8 mouse cellular contexts compared by ENCODE assay signal in genomic region chr17:83969407-83969826, GRCm38 (mm10).
DNase-seq lines count a peak whose midpoint lies in the region; ATAC-seq and TF ChIP-seq lines count a peak whose summit lies in the region.

No protein-coding gene starts in this region.

- H3K27ac ChIP-seq in hindbrain, embryonic 11.5 days (ENCODE audit: low read depth, low read length), result 0 out of 2 replicates have a peak overlapping the region, but pooled peaks have one; percentile 27
- H3K27ac ChIP-seq in hindbrain, embryonic 14.5 days, result no peak overlapping the region
- no peak overlapping the region for H3K27ac ChIP-seq in hindbrain, postnatal 0 days
- H3K27ac ChIP-seq in neural tube, embryonic 13.5 days (replicated peaks), result peak overlapping the region; percentile 59
- no peak overlapping the region for H3K27ac ChIP-seq in thymus, adult 2 months (ENCODE audit: control insufficient read depth, insufficient read depth, low read length)

- no peak for DNase-seq in hindbrain, embryonic 11.5 days (ENCODE audit: low spot score)
- no peak for DNase-seq in hindbrain, embryonic 14.5 days (ENCODE audit: low spot score)
- DNase-seq in cerebellum, adult 9-10 months, result peak; percentile 93
- no peak for DNase-seq in hindbrain, postnatal 0 days (ENCODE audit: low spot score)
- no peak for DNase-seq in thymus, adult 2 months
- no peak for DNase-seq in layer of hippocampus, postnatal 25 days (ENCODE audit: extremely low spot score in 1 of 2, low spot score in 1 of 2)
- DNase-seq in natural killer cell, adult 2 months (ENCODE audit: low spot score in 2 of 2), result no peak

- WGBS in hindbrain, embryonic 11.5 days, result 65% methylated on average over 7 of the region's 7 CpGs
- WGBS in hindbrain, embryonic 14.5 days, result 56% methylated on average over 7 of the region's 7 CpGs
- 35% methylated on average over 7 of the region's 7 CpGs for WGBS in hindbrain, postnatal 0 days
- 47% methylated on average over 7 of the region's 7 CpGs for WGBS in neural tube, embryonic 13.5 days
- 83% methylated on average over 7 of the region's 7 CpGs for WGBS in thymus, adult 2 months

- no peak for TF ChIP-seq POLR2A in thymus, adult 2 months (IDR thresholded peaks at IDR 0.05; ENCODE audit: control insufficient read depth, extremely low read depth, insufficient read depth, low read length, poor library complexity)

- H3K4me1 ChIP-seq in hindbrain, embryonic 11.5 days (replicated peaks; ENCODE audit: control insufficient read depth, insufficient read depth, low read length), result no peaks in the 10 kb centered on the region
- H3K4me1 ChIP-seq in hindbrain, embryonic 14.5 days (replicated peaks; ENCODE audit: control insufficient read depth, insufficient read depth, low read length), result no peaks in the 10 kb centered on the region
- peaks cover 4% of the 10 kb centered on the region; the same call in 1 of the 2 replicates for H3K4me1 ChIP-seq in hindbrain, postnatal 0 days (ENCODE audit: insufficient read depth, low read length)
- H3K4me1 ChIP-seq in neural tube, embryonic 13.5 days (replicated peaks), result peaks cover 27% of the 10 kb centered on the region
- peaks cover 8% of the 10 kb centered on the region for H3K4me1 ChIP-seq in thymus, adult 2 months (replicated peaks; ENCODE audit: control insufficient read depth, insufficient read depth, low read length)

- H3K9ac ChIP-seq in hindbrain, embryonic 11.5 days (ENCODE audit: low read depth, low read length), result no peak overlapping the region
- H3K9ac ChIP-seq in hindbrain, embryonic 14.5 days, result no peak overlapping the region
- no peak overlapping the region for H3K9ac ChIP-seq in hindbrain, postnatal 0 days (replicated peaks; ENCODE audit: low read length)
- no peak overlapping the region for H3K9ac ChIP-seq in neural tube, embryonic 13.5 days

- no peak overlapping the region for H3K4me2 ChIP-seq in hindbrain, embryonic 11.5 days (replicated peaks; ENCODE audit: low read depth, low read length)
- no peak overlapping the region for H3K4me2 ChIP-seq in hindbrain, embryonic 14.5 days (replicated peaks)
- H3K4me2 ChIP-seq in hindbrain, postnatal 0 days (ENCODE audit: low read depth, low read length), result no peak overlapping the region
- H3K4me2 ChIP-seq in neural tube, embryonic 13.5 days, result no peak overlapping the region

- ATAC-seq in hindbrain, embryonic 11.5 days (ENCODE audit: low FRiP score), result no peak
- ATAC-seq in hindbrain, embryonic 14.5 days (ENCODE audit: low FRiP score), result no peak
- 0 out of 2 replicates have a peak, but pooled peaks have one; percentile 27 for ATAC-seq in hindbrain, postnatal 0 days
- ATAC-seq in neural tube, embryonic 13.5 days (ENCODE audit: low read depth), result peak; percentile 49; the same call in 1 of the 2 replicates

- no peak for TF ChIP-seq CTCF in hindbrain, postnatal 0 days (IDR thresholded peaks at IDR 0.05; ENCODE audit: low read depth)
- TF ChIP-seq CTCF in thymus, adult 2 months (IDR thresholded peaks at IDR 0.05; ENCODE audit: borderline replicate concordance, control insufficient read depth, extremely low read depth, insufficient read depth, low read length, poor library complexity), result no peak

- no peaks in the 10 kb centered on the region for H3K27me3 ChIP-seq in hindbrain, embryonic 11.5 days (ENCODE audit: control insufficient read depth, insufficient read depth, low read length)
- H3K27me3 ChIP-seq in hindbrain, embryonic 14.5 days (ENCODE audit: control insufficient read depth, insufficient read depth, low read length), result no peaks in the 10 kb centered on the region
- H3K27me3 ChIP-seq in hindbrain, postnatal 0 days (ENCODE audit: insufficient read depth, low read length), result no peaks in the 10 kb centered on the region
- H3K27me3 ChIP-seq in neural tube, embryonic 13.5 days, result no peaks in the 10 kb centered on the region
- no peaks in the 10 kb centered on the region for H3K27me3 ChIP-seq in thymus, adult 2 months (ENCODE audit: control insufficient read depth, insufficient read depth, low read length)

- no peaks in the 10 kb centered on the region for H3K36me3 ChIP-seq in hindbrain, embryonic 11.5 days (ENCODE audit: control insufficient read depth, insufficient read depth, low read length)
- no peaks in the 10 kb centered on the region for H3K36me3 ChIP-seq in hindbrain, embryonic 14.5 days (replicated peaks; ENCODE audit: control insufficient read depth, insufficient read depth)
- H3K36me3 ChIP-seq in hindbrain, postnatal 0 days (ENCODE audit: insufficient read depth, low read length), result no peaks in the 10 kb centered on the region
- H3K36me3 ChIP-seq in neural tube, embryonic 13.5 days, result no peaks in the 10 kb centered on the region
- H3K36me3 ChIP-seq in thymus, adult 2 months (ENCODE audit: control insufficient read depth, insufficient read depth, low read length), result no peaks in the 10 kb centered on the region

- no peak overlapping the region for H3K4me3 ChIP-seq in hindbrain, embryonic 11.5 days (ENCODE audit: low read depth, low read length)
- H3K4me3 ChIP-seq in hindbrain, embryonic 14.5 days (replicated peaks; ENCODE audit: low read length), result no peak overlapping the region
- no peak overlapping the region for H3K4me3 ChIP-seq in hindbrain, postnatal 0 days (ENCODE audit: low read length)
- H3K4me3 ChIP-seq in neural tube, embryonic 13.5 days, result no peak overlapping the region
- H3K4me3 ChIP-seq in thymus, adult 2 months (ENCODE audit: control insufficient read depth, insufficient read depth, low read length), result no peak overlapping the region

- H3K9me3 ChIP-seq in hindbrain, embryonic 11.5 days (ENCODE audit: control insufficient read depth, low read length), result no peaks in the 10 kb centered on the region
- H3K9me3 ChIP-seq in hindbrain, embryonic 14.5 days (ENCODE audit: control insufficient read depth, low read length), result no peaks in the 10 kb centered on the region
- no peaks in the 10 kb centered on the region for H3K9me3 ChIP-seq in hindbrain, postnatal 0 days (ENCODE audit: low read length)
- 0 out of 2 replicates have a peak, but pooled peaks cover 7% of the 10 kb centered on the region for H3K9me3 ChIP-seq in neural tube, embryonic 13.5 days

Comparison
In these comparisons a context has a peak if more than half of its experiments do, and no peak if none do; other contexts are left out.
1. ATAC-seq: peak in hindbrain, postnatal 0 days (single experiment) and neural tube, embryonic 13.5 days (single experiment); none in hindbrain, embryonic 11.5 days (single experiment) and hindbrain, embryonic 14.5 days (single experiment).
2. H3K27ac ChIP-seq: peak in hindbrain, embryonic 11.5 days (single experiment) and neural tube, embryonic 13.5 days (single experiment); none in hindbrain, embryonic 14.5 days (single experiment), hindbrain, postnatal 0 days (single experiment) and thymus, adult 2 months (single experiment).